9 mouse cellular contexts compared by ENCODE assay signal in the genomic region with DNA sequence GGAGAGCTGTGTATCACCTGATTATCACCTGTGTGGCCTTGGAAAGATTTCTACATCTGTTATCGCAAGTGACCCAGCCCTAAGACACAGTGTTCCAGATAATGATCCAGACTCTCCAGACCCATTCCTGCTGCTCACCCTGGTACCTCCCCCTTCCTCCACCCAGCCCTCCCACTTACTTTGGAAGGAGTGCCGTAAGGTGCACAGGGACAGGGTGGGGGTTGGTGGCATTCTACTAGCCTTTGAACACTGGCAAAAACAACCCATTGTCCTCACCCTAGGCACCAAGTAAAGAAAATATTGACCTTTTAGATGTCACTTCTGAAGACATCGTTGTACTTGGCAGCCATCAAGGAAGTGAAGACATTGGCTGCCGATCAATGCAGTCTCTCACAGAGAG.
DNase-seq lines count a peak whose midpoint lies in the region; ATAC-seq and TF ChIP-seq lines count a peak whose summit lies in the region.
"Had no signal": no experiment of that assay in that cellular context is flagged by ENCODE, and none has a peak within 500 bp of the region (broad histone marks: within the 10 kb centered on the region; RNA-seq: fewer than 3 reads in every experiment).

No protein-coding gene starts in this region.

- no peak overlapping the region for H3K4me2 ChIP-seq in forebrain, embryonic 16.5 days (ENCODE audit: low read length)
- H3K4me2 ChIP-seq in forebrain, embryonic 14.5 days (ENCODE audit: low read length) = no peak overlapping the region
- no peak overlapping the region for H3K4me2 ChIP-seq in midbrain, embryonic 15.5 days

- ATAC-seq in forebrain, embryonic 16.5 days = no peak
- ATAC-seq in forebrain, embryonic 14.5 days = no peak
- no peak for ATAC-seq in midbrain, embryonic 15.5 days (replicated peaks)
- ATAC-seq in megakaryocyte-erythroid progenitor cell, adult 5-6 weeks (replicated peaks; ENCODE audit: low FRiP score, low TSS enrichment, poor library complexity, severe bottlenecking) = no peak

- WGBS in forebrain, embryonic 10.5 days = 82% methylated on average over 4 of the region's 4 CpGs
- 67% methylated on average over 4 of the region's 4 CpGs for WGBS in forebrain, embryonic 16.5 days
- WGBS in forebrain, embryonic 14.5 days = 73% methylated on average over 4 of the region's 4 CpGs
- 77% methylated on average over 4 of the region's 4 CpGs for WGBS in midbrain, embryonic 15.5 days

- no peaks in the 10 kb centered on the region for H3K27me3 ChIP-seq in forebrain, embryonic 10.5 days (ENCODE audit: poor library complexity, severe bottlenecking)
- no peaks in the 10 kb centered on the region for H3K27me3 ChIP-seq in forebrain, embryonic 16.5 days (replicated peaks; ENCODE audit: control insufficient read depth, insufficient read depth, low read length)
- H3K27me3 ChIP-seq in forebrain, embryonic 14.5 days (replicated peaks; ENCODE audit: control insufficient read depth, insufficient read depth, low read length) = no peaks in the 10 kb centered on the region
- no peaks in the 10 kb centered on the region for H3K27me3 ChIP-seq in midbrain, embryonic 15.5 days (replicated peaks)

- H3K4me1 ChIP-seq in forebrain, embryonic 10.5 days = peaks cover 85% of the 10 kb centered on the region
- H3K4me1 ChIP-seq in forebrain, embryonic 16.5 days (replicated peaks; ENCODE audit: control insufficient read depth, insufficient read depth, low read length) = peaks cover 32% of the 10 kb centered on the region
- peaks cover 37% of the 10 kb centered on the region for H3K4me1 ChIP-seq in forebrain, embryonic 14.5 days (ENCODE audit: control insufficient read depth, insufficient read depth, low read length)
- peaks cover 41% of the 10 kb centered on the region for H3K4me1 ChIP-seq in midbrain, embryonic 15.5 days

- H3K9ac ChIP-seq in forebrain, embryonic 16.5 days (replicated peaks; ENCODE audit: low read depth, low read length) = no peak overlapping the region; the same call in 1 of the 2 replicates
- no peak overlapping the region for H3K9ac ChIP-seq in forebrain, embryonic 14.5 days (ENCODE audit: low read length)
- H3K9ac ChIP-seq in midbrain, embryonic 15.5 days = no peak overlapping the region

- no peak for DNase-seq in forebrain, embryonic 10.5 days (ENCODE audit: extremely low spot score, low spot score)
- DNase-seq in layer of hippocampus, adult 2 months (ENCODE audit: low spot score in 2 of 2) = no peak
- DNase-seq in layer of hippocampus, adult 8-10 months (ENCODE audit: low spot score in 2 of 2) = no peak
- DNase-seq in forebrain, embryonic 14.5 days (ENCODE audit: low spot score) = no peak
- no peak for DNase-seq in kidney, adult 18-20 months
- DNase-seq: cerebellum, adult 8-10 months had no signal

- no peak overlapping the region for H3K4me3 ChIP-seq in forebrain, embryonic 10.5 days
- H3K4me3 ChIP-seq in forebrain, embryonic 16.5 days (replicated peaks; ENCODE audit: low read length) = no peak overlapping the region
- no peak overlapping the region for H3K4me3 ChIP-seq in layer of hippocampus, adult 2 months
- no peak overlapping the region for H3K4me3 ChIP-seq in forebrain, embryonic 14.5 days (ENCODE audit: low read depth, low read length)
- no peak overlapping the region for H3K4me3 ChIP-seq in midbrain, embryonic 15.5 days

- no peaks in the 10 kb centered on the region for H3K36me3 ChIP-seq in forebrain, embryonic 10.5 days (replicated peaks)
- H3K36me3 ChIP-seq in forebrain, embryonic 16.5 days (ENCODE audit: control insufficient read depth, insufficient read depth) = no peaks in the 10 kb centered on the region
- H3K36me3 ChIP-seq in forebrain, embryonic 14.5 days (ENCODE audit: control insufficient read depth, insufficient read depth, low read length) = no peaks in the 10 kb centered on the region
- H3K36me3 ChIP-seq in midbrain, embryonic 15.5 days (replicated peaks) = no peaks in the 10 kb centered on the region

- no peak for TF ChIP-seq CTCF in layer of hippocampus, adult 2 months (conservative IDR thresholded peaks at IDR 0.05)

- H3K9me3 ChIP-seq in forebrain, embryonic 10.5 days = no peaks in the 10 kb centered on the region
- H3K9me3 ChIP-seq in forebrain, embryonic 16.5 days (ENCODE audit: control insufficient read depth, low read length) = no peaks in the 10 kb centered on the region
- H3K9me3 ChIP-seq in forebrain, embryonic 14.5 days (replicated peaks; ENCODE audit: control insufficient read depth, low read length) = no peaks in the 10 kb centered on the region
- no peaks in the 10 kb centered on the region for H3K9me3 ChIP-seq in midbrain, embryonic 15.5 days

- H3K27ac ChIP-seq in forebrain, embryonic 10.5 days = peak overlapping the region; percentile 73
- H3K27ac ChIP-seq in forebrain, embryonic 16.5 days (ENCODE audit: low read length) = no peak overlapping the region; the same call in 1 of the 2 replicates
- H3K27ac ChIP-seq in layer of hippocampus, adult 2 months = peak overlapping the region; percentile 66
- H3K27ac ChIP-seq in forebrain, embryonic 14.5 days (ENCODE audit: low read depth, low read length) = peak overlapping the region; percentile 57; the same call in 1 of the 2 replicates
- H3K27ac ChIP-seq in midbrain, embryonic 15.5 days = peak overlapping the region; percentile 69
